Mouse (Mus musculus) megakaryocyte, adult 5-6 weeks (primary cell): ENCODE measurements around the gene Gm17409. TPM values are rescaled to one million over a fixed set of nuclear protein-coding genes. Genes with fewer than 3 reads are reported as not detected.
A peak's percentile ranks its signal among the peaks of the same experiment; 100 is the strongest.

ENCODE experiments used
- ATAC-seq: 2 replicates; pipeline ENCODE4 v1.8.0; 2016; ENCODE audit warnings: mild to moderate bottlenecking, inconsistent platforms; ENCODE audit not compliant: poor library complexity, severe bottlenecking
- total RNA-seq, 2 experiments: library from RNA; stranded (forward) in 1 of 2; stranded (reverse) in 1 of 2; fragments of 153-499, 151-499 nt in 1 of 2; fragments of 221-1000, 200-1000 nt in 1 of 2; gene quantifications; 2 replicates each; pipeline versions ENCODE4 v1.2.3 to v1.2.4; 2015 to 2017

Gm17409 gene
- total RNA-seq (2015) (not detected in 2 replicates), total RNA-seq (2017) (not detected in 2 replicates)

DNA sequence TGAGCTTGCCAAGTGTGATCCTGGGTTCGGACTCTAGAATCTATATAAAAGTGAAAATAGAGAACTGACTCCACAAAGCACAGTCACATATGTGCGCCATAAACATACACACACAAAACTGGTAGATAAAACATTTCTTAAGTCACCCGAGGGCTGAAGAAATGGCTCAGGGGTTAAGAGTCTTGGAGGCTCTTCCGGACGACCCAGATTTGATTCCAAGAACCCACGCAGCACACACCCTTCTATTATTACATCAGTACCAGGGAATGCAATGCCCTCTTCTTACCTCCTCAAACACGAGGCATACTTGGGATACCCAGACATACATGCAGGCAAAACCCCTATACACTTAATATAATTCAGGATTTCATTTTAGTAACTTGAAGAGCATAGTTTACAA is at the start of gene Gm17409:
TSS of gene Gm17409 (plus strand) at position 301 of the 400 bp plus-strand sequence.
- no peak for ATAC-seq

DNA sequence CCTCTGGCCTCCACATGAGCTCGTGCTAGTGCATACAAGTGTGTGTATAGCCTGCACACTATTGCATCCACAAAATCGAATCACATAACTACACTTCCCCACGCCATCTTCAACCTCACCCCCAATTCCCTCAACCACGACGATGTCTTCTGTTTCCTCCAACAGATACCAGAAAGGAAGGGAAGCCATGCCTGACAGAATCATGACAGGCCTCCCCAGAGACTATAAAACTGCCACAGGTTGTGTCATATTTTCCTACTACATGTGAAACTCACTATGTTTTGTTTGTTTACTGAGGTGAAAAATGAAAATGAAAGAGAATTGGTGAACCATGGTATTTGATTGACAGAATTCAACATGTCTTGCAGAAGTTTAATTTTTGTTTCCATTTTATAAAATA is 46.6 kb upstream of the Gm17409 start:
- no peak for ATAC-seq

GRCm38 (mm10) chr2:58425436-58426004 is 44.4 kb upstream of the Gm17409 start:
- no peak for ATAC-seq

DNA sequence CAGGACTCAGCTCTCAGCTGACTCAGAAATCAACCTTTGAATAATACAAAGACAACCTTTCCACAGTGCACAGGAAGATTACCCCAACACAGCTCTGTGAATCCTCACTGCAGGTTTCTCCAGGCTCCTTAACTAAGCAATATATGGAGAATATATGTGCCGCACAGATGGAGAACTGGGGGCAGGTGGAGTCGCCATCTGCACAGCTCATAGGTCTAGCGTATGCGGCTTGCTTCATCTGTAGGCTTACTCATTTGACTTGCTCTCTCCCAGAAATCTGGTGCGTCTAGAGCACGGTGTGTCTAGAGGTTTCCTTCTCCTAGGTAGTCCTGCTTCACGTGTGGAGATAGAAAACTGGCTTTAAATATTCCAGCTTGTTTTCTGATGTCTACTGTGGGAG is 37.7 kb upstream of the Gm17409 start:
- no peak for ATAC-seq

GRCm38 (mm10) chr2:58433317-58433716 is 36.6 kb upstream of the Gm17409 start:
- ATAC-seq, result no peak

DNA sequence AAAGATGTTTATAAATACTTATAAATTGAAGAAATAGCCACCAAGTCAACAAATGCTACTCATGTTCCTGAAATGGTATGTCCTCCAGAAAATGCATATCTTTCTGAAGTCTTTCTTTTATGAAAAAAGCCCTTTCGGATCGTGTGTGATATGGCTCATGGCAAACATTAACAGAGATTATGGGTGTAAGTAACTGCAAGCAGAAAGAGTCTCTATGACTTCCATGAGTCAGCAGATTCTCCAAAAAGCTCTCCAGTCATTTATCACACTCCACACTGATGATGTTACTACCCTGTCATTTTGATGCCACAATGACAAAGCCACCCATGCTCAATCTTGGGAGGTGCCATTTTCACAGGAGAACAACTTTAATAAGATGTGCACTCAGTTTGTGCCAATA is 35.5 kb upstream of the Gm17409 start:
- ATAC-seq, result no peak

- ATAC-seq, result no peak
Measured at GRCm38 (mm10) chr2:58435507-58435906, 34.4 kb upstream of the Gm17409 start.

DNA sequence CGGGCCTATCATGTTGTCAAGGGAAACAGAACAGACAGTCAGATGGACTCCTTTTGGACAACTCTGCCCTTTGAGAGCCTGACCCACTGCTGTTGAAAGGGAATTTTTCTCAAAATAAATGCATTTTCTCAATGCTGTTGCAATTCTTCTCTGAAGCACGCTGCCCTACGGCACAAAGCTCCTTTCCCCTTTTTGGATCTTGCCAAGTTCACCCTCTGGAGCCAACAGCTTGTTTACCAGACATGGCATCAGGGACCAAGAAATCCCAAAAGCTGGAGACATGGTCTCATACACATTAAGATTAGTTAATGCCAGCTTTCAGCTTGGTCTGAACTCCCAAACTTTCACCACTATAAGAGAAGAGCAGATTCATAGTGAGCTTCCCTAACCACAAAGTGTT is 33.0 kb upstream of the Gm17409 start:
- no peak for ATAC-seq

DNA sequence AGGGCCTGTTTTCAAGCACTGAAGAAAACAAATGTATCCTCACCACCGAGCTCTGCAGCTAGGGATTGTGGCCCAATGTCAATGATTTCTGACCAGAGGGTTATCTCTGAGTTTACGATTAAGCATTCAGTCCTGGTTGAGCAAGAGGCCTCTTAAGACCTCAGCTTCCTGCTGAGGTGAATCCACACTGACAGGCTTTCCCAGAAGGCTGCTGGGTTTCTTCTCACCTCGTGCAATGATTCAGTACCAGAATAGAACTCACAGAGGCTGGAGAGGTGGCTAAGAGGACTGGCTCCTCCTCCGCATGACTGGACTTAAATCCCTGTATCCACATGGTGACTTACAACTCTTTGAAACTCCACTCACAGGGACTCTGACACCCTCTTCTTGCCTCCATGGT is 26.8 kb upstream of the Gm17409 start:
- ATAC-seq, result peak; percentile 33; the same call in 1 of the 2 replicates

DNA sequence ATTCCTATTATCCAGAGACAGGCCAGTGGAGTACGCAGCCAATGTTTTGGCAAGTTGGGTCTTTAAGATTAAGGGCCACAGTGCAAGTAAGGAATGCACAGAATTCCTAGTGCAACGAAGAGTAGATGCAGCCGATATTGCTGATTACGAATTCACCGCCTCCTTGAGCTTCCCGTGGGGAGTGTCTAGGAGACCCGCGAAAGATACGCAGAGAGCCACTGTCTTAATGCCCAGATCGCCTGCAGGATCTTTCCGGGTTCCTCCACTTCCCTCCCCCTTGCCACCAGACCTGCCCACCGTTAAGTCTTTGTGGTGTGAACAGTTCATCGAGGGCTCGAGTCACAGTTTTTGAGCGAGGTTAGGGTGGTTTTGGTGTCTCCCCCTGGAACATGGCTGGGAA is 22.9 kb upstream of the Gm17409 start:
- no peak for ATAC-seq

DNA sequence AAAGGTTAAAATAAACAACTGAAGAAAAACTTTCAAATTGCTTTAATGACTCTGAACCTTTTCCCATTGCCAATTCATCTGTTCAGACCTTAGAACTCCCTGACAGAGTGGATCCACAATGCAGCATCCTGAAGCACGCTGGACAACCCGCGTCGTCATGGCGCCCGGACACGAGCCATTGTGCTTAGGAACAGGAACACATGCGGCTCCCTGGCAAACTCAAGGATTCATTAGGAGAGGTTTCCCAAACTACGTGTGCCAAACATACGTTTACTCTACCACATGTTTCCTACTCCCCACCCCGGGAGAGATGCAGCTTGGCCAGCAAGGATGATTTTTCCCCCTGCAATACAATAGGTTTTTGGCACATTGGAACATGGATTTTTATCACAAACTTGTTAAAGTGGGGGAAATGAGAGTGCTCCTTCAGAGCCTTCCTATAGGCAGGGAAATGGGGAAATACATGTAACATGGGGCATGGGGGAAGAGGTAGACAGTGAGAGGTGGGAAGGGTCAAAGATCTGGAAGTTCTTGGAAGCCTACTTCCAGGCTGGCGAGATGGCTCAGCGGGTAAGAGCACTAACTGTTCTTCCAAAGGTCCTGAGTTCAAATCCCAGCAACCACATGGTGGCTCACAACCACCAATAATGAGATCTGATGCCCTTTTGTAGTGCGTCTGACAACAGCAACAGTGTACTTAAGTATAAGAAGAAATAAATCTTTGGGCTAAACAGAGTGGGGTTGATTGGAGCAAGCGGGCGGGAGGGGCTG is 15.6 kb upstream of the Gm17409 start:
- ATAC-seq, result no peak

- no peak for ATAC-seq
Measured at GRCm38 (mm10) chr2:58456843-58457487, 13.0 kb upstream of the Gm17409 start.

- ATAC-seq, result no peak
Measured at GRCm38 (mm10) chr2:58457488-58457865, 12.4 kb upstream of the Gm17409 start.

GRCm38 (mm10) chr2:58458820-58459371 is 11.0 kb upstream of the Gm17409 start:
- no peak for ATAC-seq

DNA sequence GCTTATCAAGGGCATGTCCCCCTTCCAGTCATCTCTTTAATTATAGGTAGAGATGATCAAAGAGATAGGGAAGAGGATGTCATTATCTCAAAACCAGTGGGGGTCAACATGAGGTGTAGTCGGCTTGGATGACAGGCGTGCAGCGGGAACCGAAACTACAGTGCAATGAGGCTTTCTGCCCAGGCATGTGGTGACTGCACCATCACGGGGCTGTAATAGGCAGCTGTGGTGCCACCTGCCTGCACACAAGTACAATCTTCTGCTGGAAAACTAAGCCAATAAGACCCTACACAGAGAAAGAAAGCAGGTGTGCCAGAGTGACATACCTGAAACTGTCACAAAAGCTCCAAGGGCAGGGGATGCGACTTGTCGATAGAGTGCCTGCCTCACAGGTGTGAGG is 374 bp downstream of the Gm17409 start:
- ATAC-seq, result no peak

DNA sequence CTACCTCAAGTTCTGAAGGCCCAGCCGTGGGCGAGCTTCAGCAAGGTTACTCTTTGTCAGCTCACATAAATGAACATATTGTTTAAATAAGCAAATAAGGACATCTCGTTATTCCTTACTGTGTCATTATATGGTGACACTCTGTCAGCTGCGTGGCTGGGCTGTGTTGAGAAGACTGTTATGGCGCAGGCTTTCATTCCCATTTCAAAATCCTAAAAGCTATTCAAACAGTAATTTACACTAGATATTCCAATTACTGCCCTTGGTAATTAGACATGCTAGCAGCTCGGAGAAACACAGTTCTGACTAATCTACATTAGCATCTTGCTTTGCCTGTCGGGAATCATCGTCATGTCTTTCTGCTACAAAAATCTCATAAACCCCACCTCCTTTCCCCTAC is 5.7 kb downstream of the Gm17409 start:
- no peak for ATAC-seq

DNA sequence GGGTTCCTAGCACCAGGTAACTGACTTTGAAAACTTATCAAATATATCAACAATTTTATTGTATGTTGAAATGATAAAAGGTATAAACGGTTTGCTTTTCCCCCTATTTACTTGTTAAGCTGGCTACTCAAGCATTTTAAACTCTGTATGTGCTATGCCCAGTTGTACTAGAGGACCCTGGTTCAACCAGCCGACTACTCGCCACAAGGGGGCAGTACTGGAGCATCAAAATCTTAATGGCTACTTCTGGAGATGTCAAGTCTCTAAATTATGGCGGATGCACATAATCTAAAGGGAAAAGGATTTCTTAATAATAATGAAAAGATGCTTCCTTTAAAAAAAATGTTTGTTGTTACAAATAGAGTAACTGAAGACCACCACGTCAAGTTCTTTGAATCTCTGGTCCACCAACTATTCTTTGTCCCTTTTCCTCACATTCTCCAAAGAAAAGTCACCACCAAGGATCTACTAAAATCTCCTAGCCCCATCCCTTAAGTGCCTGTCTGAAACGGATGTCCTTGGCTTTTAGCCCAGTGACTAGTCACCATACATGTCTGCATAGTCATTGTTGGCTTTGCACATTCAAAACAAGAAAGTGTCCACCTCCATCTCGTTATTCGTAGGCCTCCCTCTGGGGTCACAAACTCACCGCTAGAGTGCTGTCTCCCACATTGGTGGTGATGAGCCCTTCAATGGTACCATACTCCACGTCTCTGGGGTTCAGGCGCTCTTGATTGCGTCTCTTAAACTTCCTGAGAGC is 7.2 kb downstream of the Gm17409 start:
- ATAC-seq, result peak; percentile 31; the same call in 1 of the 2 replicates

GRCm38 (mm10) chr2:58478144-58478543 is 8.2 kb downstream of the Gm17409 start:
- ATAC-seq, result no peak

DNA sequence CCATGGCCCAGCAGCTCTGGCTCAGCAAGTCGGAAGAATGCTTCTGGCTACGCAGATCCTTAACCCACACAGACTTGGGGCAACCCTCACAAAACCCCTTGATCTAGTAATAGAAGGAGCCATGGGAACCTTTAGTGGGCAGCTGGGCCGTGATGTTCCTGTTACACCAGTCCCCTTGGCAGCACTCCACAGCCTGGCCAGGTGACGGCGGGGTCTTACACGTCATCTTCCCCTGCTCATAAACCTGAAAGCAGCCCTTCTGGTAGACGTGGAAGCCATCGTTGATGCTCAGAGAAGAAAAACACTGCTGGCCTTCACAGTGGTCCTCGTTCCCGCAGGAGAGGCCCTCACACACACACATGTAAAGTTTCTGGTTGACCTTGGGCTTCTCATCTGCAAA is 9.6 kb downstream of the Gm17409 start:
- no peak for ATAC-seq

DNA sequence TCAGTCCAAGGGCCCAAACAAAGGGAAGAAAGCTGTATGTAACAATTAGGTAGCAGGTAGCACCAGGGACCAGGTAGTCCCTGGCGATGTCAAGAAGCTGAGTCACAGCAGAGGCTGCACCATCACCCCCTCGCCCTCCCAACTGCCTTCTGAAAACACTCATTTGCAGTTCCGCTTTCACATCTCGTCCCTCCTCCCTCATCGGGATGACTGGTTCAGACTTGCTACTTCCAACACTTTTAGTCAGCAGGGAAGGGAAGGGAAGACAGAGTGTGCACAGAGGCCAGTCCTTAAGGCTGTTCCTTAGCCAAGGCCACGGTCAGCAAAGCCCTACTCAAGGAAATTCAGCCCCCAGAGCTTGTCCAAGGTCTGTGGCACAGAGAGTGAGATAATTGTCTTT is 10.8 kb downstream of the Gm17409 start:
- ATAC-seq, result peak; percentile 96

- no peak for ATAC-seq
Measured at GRCm38 (mm10) chr2:58481450-58482100, 11.7 kb downstream of the Gm17409 start.
